Mouse (Mus musculus): ENCODE results near the gene Gdpd3. TPM values are rescaled to one million over a fixed set of nuclear protein-coding genes. Genes with fewer than 3 reads are reported as not detected.
"Not testable (repeated sequence)": the region's sequence is repeated elsewhere in the genome, so short reads cannot be mapped to it uniquely, and the experiment has no call there.

Gdpd3 gene
- 0.56 and 1.5 TPM in 2 replicates for polyA plus RNA-seq (2015; fragmentation: Nextera tagmentation; extraction: Ambion mirVana)

DNA sequence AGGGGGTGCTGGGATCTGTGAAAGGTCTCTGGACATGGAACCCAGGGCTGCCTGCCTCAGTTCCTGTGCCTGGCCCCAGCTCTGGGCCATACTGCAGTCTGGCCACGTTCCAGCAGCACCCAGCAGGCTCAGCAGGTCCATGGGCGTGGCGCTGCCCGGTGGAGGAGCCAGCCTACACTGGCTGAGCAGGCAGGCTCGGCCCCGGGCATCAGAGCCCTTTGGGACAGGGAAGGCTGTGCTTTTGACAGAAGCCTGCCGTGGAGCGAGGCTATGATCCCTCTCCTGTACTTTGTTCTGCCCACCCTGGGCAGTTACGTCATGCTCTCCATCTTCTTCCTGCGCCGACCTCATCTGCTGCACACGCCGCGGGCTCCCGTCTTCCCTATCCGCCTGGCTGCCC is at the start of gene Gdpd3:
Gdpd3 (plus strand) TSS at position 134 of the 400 bp plus-strand sequence.
- no peaks in the 10 kb centered on the region for H3K9me3 ChIP-seq
- no peaks in the 10 kb centered on the region for H3K27me3 ChIP-seq
- WGBS = 88% methylated on average over 16 of the region's 16 CpGs
- H3K4me1 ChIP-seq (replicated peaks) = peaks cover 23% of the 10 kb centered on the region
- no peak within 1 kb of the TSS for H3K27ac ChIP-seq (replicated peaks)
- ATAC-seq (ENCODE audit: low read depth) = no peak
- no peak within 1 kb of the TSS for H3K4me2 ChIP-seq
- no peak within 1 kb of the TSS for H3K9ac ChIP-seq
- peaks cover 82% of the 10 kb centered on the region for H3K36me3 ChIP-seq
- H3K4me3 ChIP-seq = no peak within 1 kb of the TSS

DNA sequence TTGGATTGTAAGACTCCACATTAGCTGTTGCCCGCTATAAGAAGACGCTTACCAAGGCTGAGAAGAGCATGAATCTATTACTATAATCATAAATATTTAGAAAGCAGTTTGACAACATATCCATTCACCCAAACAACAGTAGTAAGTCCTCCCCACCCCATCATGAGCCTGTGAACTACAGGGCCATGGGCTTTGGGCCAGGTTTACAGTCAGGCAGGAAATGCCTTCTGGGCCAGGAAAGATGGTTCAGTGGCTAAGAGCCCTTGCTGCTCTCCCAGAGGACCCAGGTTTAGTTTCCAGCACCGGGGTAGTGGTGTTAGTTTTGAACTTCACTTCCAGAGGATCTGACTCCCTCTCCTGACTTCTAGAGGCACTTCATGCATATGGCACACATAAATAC is 48.6 kb upstream of the Gdpd3 start:
- Histone ChIP-seq H3K27me3 (no peaks in the 10 kb centered on the region), H3K4me1 (replicated peaks) (no peaks in the 10 kb centered on the region), H3K27ac (replicated peaks) (no peak overlapping the region), H3K4me2 (no peak overlapping the region), H3K36me3 (no peaks in the 10 kb centered on the region), H3K9me3 (no peaks in the 10 kb centered on the region), H3K4me3 (no peak overlapping the region), H3K9ac (no peak overlapping the region)
- WGBS = 94% methylated on average over 3 of the region's 3 CpGs
- no peak for ATAC-seq (ENCODE audit: low read depth)

DNA sequence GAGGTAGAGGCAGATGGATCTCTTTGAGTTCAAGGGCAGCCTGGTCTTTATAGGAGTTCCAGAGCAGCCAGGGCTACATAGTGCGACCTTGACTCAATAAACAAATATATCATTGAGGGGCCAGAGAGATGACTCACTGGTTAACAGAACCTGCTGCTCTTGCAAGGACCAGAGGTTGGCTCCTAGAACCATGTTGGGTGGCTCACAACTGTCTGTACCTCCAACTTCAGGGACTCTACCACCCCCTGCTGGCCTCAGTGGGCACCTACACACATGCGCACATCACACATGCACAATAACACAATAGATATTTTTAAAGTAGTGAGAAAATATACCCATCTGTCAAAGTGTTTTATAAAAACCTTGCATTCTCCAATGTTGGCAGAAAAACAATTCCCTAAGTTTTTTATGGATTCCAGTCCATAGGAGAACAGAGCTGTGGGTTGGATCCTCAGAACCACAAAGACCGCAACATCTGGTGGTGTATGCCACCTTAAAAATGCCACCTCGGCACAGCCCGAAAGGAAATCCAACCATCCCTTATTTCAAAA is 47.3 kb upstream of the Gdpd3 start:
- Histone ChIP-seq H3K27me3 (no peaks in the 10 kb centered on the region), H3K4me2 (no peak overlapping the region), H3K27ac (replicated peaks) (no peak overlapping the region), H3K36me3 (no peaks in the 10 kb centered on the region), H3K9ac (no peak overlapping the region), H3K9me3 (no peaks in the 10 kb centered on the region), H3K4me1 (replicated peaks) (no peaks in the 10 kb centered on the region), H3K4me3 (no peak overlapping the region)
- no peak for ATAC-seq (ENCODE audit: low read depth)
- 96% methylated on average over 5 of the region's 5 CpGs for WGBS

DNA sequence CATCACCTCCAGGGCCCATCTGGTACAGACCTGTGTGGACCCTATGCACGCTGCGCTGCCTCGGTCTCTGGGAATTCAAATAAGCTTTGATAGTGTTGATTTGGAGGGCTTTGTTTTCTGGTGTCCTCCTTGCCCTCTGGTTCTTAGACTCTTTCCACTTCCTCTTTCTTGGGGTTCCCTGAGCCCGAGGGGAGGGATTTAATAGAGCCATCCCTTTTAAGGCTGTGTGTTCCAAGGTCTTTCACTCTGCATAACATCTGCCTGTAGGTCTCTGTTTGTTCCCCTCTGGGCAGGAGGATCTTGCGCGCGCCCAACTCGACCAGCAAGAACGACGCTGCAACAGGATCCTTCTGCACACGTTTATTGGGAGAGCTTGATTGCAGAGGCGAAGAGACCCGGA is 44.5 kb upstream of the Gdpd3 start:
- H3K9me3 ChIP-seq = no peaks in the 10 kb centered on the region
- 91% methylated on average over 13 of the region's 13 CpGs for WGBS
- no peak overlapping the region for H3K4me2 ChIP-seq
- no peak overlapping the region for H3K4me3 ChIP-seq
- no peak overlapping the region for H3K27ac ChIP-seq (replicated peaks)
- no peak overlapping the region for H3K9ac ChIP-seq
- H3K36me3 ChIP-seq = no peaks in the 10 kb centered on the region
- H3K27me3 ChIP-seq = no peaks in the 10 kb centered on the region
- no peaks in the 10 kb centered on the region for H3K4me1 ChIP-seq (replicated peaks)
- no peak for ATAC-seq (ENCODE audit: low read depth)

DNA sequence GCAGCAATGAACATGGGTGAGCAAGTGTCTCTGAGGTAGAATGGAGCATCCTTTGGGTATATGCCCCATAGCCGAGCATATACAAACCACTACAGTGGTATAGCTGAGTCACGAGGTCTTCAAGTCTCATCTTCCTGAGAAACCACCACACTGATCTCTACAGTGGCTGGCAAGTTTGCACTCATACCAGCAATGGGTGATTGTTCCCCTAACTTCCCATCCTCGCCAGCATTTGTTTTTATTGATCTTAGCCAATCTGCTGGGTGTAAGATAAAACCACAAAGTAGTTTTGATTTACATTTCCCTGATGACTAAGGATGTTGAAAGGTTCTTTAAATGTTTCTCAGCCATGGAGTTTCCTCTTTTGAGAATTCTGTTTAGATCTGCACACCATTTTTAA is 41.1 kb upstream of the Gdpd3 start:
- no peaks in the 10 kb centered on the region for H3K9me3 ChIP-seq
- no peak for ATAC-seq (ENCODE audit: low read depth)
- no peaks in the 10 kb centered on the region for H3K27me3 ChIP-seq
- H3K4me1 ChIP-seq (replicated peaks) = no peaks in the 10 kb centered on the region
- H3K4me2 ChIP-seq = no peak overlapping the region
- no peak overlapping the region for H3K9ac ChIP-seq
- 76% methylated on average over 3 of the region's 3 CpGs for WGBS
- H3K27ac ChIP-seq (replicated peaks) = no peak overlapping the region
- no peaks in the 10 kb centered on the region for H3K36me3 ChIP-seq
- no peak overlapping the region for H3K4me3 ChIP-seq

DNA sequence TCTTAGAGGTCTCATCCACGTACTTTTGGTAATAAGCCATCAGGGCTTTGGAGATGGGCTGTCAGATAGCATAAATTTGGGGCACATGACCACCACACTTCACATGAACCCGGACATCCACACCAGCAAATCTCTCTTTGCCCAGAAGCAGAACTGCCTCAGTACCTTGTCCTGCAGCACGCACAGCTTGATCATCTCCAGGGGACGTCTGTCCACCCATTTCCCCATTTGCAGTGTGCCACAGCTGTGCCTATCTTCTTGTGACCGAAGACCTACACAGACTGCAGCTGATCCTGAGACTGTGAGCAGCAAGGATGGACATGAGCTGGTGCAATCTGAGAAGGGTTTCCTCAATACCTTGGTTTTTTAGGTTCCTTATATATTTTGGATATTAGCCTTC is 40.5 kb upstream of the Gdpd3 start:
- WGBS = 84% methylated on average over 5 of the region's 5 CpGs
- ATAC-seq (ENCODE audit: low read depth) = no peak
- Histone ChIP-seq H3K4me2 (no peak overlapping the region), H3K36me3 (no peaks in the 10 kb centered on the region), H3K9ac (no peak overlapping the region), H3K4me3 (no peak overlapping the region), H3K27me3 (no peaks in the 10 kb centered on the region), H3K27ac (replicated peaks) (no peak overlapping the region), H3K9me3 (no peaks in the 10 kb centered on the region), H3K4me1 (replicated peaks) (no peaks in the 10 kb centered on the region)

DNA sequence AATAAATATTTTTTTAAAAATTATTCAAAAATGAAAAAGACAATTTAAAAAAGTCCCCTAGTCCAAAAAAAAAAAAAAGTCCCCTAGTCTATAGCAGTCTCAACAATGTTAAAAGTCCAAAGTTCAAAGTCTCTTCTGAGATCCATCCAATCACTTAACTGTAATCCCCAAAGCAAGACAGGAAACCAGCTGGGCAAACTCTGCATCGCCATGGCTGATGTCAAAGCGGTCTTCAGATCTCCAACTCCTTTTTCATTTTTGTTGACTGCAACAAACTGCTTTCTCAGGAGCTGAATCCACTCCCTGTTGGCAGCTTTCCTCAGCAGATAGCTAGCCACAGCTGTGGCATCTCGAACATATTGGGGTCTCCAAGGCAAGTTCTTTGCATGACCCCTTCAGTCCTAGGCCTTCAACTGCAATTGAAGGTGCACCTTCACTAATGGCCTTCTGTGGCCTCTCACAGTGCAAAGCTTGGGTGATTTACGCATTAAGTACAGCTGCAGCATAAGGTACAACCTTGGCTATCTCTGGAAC is 35.8 kb upstream of the Gdpd3 start:
- H3K4me3 ChIP-seq; H3K9ac ChIP-seq; H3K4me2 ChIP-seq; H3K27me3 ChIP-seq; H3K27ac ChIP-seq (replicated peaks); H3K4me1 ChIP-seq (replicated peaks); ATAC-seq (ENCODE audit: low read depth); H3K9me3 ChIP-seq; H3K36me3 ChIP-seq: not testable (repeated sequence)
- WGBS = 87% methylated on average over 4 of the region's 4 CpGs

DNA sequence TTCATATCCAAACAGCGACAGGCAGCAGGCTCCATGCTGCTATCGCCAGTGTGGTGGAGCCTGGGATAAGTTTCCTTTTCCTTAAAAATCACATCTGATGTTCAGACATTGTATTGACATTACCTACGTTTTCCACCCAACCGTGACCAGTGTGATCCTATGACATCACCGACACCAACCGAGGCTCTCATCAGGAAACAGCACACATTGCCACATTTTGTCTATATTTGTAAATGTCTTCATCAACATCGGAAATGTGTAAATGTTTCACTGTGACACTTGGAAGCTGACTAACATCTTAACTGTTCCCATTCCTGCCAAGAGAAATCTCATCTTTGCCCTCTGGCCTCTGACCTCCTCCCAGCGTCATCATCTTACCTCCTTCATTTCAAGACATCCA is 30.0 kb upstream of the Gdpd3 start:
- no peak for ATAC-seq (ENCODE audit: low read depth)
- Histone ChIP-seq H3K27me3 (no peaks in the 10 kb centered on the region), H3K4me3 (no peak overlapping the region), H3K27ac (replicated peaks) (no peak overlapping the region), H3K4me1 (replicated peaks) (no peaks in the 10 kb centered on the region), H3K36me3 (no peaks in the 10 kb centered on the region), H3K9ac (no peak overlapping the region), H3K4me2 (no peak overlapping the region), H3K9me3 (no peaks in the 10 kb centered on the region)
- WGBS = 81% methylated on average over 8 of the region's 8 CpGs

DNA sequence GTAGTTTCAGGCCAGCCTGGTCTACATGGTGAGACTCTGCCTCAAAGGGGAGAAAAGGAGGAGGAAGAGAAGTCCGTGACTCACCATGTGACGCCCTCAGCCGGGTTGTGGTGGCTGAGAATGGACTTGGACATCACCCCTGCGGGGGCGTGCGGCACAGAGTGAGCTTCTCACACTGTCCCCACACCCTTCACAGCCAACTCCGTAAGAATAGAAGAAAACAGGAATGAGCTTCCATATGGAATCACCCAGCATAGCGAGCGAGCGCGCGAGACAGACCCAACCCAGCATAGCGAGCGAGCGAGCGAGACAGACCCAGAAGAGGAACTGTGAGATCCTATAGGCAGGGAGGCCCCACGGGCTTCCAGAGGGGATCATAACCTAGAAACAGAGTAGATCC is 26.6 kb upstream of the Gdpd3 start:
- H3K4me2 ChIP-seq = no peak overlapping the region
- H3K4me3 ChIP-seq = no peak overlapping the region
- WGBS = 86% methylated on average over 17 of the region's 17 CpGs
- no peak overlapping the region for H3K9ac ChIP-seq
- H3K9me3 ChIP-seq = no peaks in the 10 kb centered on the region
- H3K4me1 ChIP-seq (replicated peaks) = no peaks in the 10 kb centered on the region
- no peak overlapping the region for H3K27ac ChIP-seq (replicated peaks)
- H3K27me3 ChIP-seq = no peaks in the 10 kb centered on the region
- no peaks in the 10 kb centered on the region for H3K36me3 ChIP-seq
- ATAC-seq (ENCODE audit: low read depth) = no peak

DNA sequence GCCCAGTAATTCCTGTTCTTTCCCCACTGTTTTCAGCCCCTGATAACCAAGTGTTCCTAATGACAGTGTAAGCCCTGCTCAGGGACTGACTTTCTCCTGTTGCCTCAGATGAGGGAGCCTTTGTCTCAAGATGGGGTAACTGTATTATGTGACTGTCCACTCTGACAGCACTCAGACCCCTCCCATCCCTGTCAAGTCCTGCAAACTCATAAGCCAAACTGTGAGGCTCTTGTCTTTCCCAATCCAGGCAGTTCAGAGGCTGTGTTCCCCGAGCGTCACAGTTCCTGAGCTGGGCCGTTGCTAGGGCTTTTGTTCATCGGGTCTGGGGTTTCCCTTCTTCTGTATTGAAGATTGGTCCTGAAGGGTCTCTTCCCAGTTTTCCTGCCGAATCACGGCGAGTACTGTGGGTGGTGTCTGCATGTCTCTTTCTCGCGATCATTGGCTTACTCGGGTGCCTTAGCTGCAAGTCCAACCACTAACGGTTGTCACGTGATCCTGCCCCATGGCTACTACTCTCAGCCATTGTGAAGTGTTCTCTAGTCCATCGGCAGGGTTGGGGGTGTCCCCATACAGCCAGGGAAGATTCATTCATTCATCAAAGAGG is 25.9 kb upstream of the Gdpd3 start:
- H3K4me1 ChIP-seq (replicated peaks) = no peaks in the 10 kb centered on the region
- H3K9ac ChIP-seq = no peak overlapping the region
- no peak overlapping the region for H3K4me3 ChIP-seq
- 78% methylated on average over 13 of the region's 13 CpGs for WGBS
- no peaks in the 10 kb centered on the region for H3K36me3 ChIP-seq
- no peak overlapping the region for H3K27ac ChIP-seq (replicated peaks)
- H3K4me2 ChIP-seq = no peak overlapping the region
- no peak for ATAC-seq (ENCODE audit: low read depth)
- H3K9me3 ChIP-seq = no peaks in the 10 kb centered on the region
- H3K27me3 ChIP-seq = no peaks in the 10 kb centered on the region

DNA sequence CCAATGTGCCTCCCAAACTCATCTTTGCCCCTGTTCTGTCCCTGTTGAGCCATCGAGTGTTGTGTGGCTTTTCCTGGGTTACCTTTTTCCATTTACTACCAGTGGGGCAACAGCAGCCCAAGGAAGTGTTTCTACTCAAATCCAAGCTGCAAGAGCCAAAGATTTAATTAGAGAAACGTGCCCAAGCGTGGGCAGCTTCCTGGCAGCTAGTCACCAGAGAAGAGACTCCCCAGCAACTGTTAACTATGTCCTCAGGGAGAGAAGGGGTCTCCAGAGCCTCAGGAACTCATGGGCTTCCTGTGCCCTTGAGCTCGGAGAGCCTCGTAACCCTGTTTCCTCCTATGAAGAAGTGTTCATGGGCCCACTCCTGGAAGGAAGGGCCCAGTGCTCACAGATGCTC is 25.2 kb upstream of the Gdpd3 start:
- Histone ChIP-seq H3K36me3 (no peaks in the 10 kb centered on the region), H3K27me3 (no peaks in the 10 kb centered on the region), H3K27ac (replicated peaks) (no peak overlapping the region), H3K9ac (no peak overlapping the region), H3K4me2 (no peak overlapping the region), H3K4me3 (no peak overlapping the region), H3K4me1 (replicated peaks) (no peaks in the 10 kb centered on the region), H3K9me3 (no peaks in the 10 kb centered on the region)
- WGBS = 86% methylated on average over 5 of the region's 5 CpGs
- no peak for ATAC-seq (ENCODE audit: low read depth)

DNA sequence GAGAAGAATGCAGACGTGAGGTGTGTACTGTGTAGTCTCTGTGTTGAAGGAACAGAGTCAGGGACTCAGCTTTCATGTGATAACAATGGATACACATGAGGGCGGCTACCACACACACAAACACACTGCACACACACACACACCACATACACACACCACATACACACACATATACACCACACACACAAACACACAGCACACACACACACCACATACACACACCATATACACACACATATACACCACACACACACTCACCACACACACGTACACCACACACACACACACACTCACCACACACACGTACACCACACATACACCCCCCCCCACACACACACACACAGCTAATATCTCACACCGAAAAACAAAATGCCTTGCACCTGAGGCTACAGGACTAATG is 24.7 kb upstream of the Gdpd3 start:
- Histone ChIP-seq H3K4me3 (no peak overlapping the region), H3K9ac (no peak overlapping the region)
- no peak for ATAC-seq (ENCODE audit: low read depth)

DNA sequence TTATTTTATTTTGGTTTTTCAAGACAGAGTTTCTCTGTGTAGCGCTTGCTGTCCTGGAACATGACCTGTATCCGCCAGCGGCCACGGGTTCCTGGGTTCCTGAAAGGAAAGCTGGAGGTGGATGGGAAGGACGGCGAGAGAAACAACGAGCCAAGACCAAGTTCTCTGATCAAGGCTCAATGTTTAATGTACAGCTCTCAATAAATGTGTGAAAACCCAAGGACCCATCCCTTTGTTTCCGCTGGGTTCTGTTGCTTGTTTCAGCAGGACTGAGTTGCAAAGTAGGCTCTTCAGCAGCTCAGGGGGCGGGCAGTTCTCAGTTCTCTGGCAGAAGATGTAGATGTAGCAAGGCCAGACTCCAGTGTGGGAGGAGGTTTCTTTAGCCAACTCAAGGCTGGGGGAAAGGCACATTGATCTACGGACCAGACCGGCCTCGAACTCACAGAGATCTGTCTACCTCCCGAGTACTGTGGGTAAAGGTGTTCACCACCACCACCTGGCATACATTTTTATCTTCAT is 24.1 kb upstream of the Gdpd3 start:
- no peaks in the 10 kb centered on the region for H3K9me3 ChIP-seq
- no peaks in the 10 kb centered on the region for H3K27me3 ChIP-seq
- no peak overlapping the region for H3K27ac ChIP-seq (replicated peaks)
- no peak overlapping the region for H3K4me2 ChIP-seq
- H3K36me3 ChIP-seq = no peaks in the 10 kb centered on the region
- 92% methylated on average over 13 of the region's 13 CpGs for WGBS
- H3K4me1 ChIP-seq (replicated peaks) = no peaks in the 10 kb centered on the region
- ATAC-seq (ENCODE audit: low read depth) = no peak
- no peak overlapping the region for H3K4me3 ChIP-seq
- H3K9ac ChIP-seq = no peak overlapping the region

More for the DNA sequence above, 24.7 kb upstream of the Gdpd3 start:
- Histone ChIP-seq H3K27me3 (no peaks in the 10 kb centered on the region), H3K36me3 (no peaks in the 10 kb centered on the region), H3K27ac (replicated peaks) (no peak overlapping the region), H3K4me1 (replicated peaks) (no peaks in the 10 kb centered on the region), H3K4me2 (no peak overlapping the region), H3K9me3 (no peaks in the 10 kb centered on the region)
- 84% methylated on average over 5 of the region's 5 CpGs for WGBS
